Comparison of ENCODE assay signal across 9 mouse cellular contexts in the genomic region with DNA sequence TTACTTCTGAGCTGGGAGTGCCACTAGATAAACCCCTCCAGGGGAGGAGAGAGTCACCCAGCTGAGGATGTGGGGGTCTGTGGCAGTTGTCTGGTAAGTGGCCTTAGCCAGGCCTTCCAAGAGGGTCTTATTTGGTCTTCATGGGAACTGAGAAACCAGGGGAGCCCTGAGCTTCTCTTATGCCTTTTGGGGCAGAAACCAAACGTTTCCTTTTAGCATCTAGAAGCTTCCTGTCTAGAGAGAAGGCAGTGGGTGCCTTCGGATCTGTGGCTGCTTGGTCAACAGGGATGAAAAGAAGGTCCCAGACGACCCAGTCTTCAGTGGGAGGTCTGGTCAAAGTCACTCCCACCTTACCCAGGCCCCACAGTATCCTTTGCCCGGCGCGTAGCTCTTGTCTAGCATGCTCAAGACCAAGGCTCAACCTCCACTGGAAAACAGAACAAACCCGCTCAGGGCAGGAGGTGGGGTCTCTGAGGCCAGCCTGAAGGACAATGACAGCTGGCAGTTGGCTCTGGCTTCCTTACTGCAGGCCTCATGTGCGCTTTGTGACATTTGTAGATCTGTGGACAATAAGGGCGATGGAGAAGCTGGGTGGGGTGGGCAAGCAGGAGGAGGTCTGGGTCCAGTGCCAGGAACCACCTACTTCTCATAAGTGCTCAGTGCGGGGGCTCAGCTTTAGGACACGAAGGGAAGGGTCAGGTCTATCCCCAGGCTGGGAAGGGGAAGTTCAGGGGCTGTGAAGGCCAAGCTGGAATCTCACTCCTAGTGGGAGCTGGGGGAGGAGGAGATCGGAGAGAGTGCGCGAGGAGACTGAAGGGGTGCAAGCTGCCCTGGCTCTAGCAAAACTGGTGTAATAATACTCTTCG. TPM values are rescaled to one million over a fixed set of nuclear protein-coding genes. Genes with fewer than 3 reads are reported as not detected.
DNase-seq lines count a peak whose midpoint lies in the region; ATAC-seq and TF ChIP-seq lines count a peak whose summit lies in the region.
"Had no signal": no experiment of that assay in that cellular context is flagged by ENCODE, and none has a peak within 500 bp of the region (broad histone marks: within the 10 kb centered on the region; RNA-seq: fewer than 3 reads in every experiment).

A gene (plus strand): TSS at position 27 of the 866 bp plus-strand sequence.

- no peaks in the 10 kb centered on the region for H3K27me3 ChIP-seq in kidney, adult 2 months (replicated peaks; ENCODE audit: control insufficient read depth, insufficient read depth, low read length)
- H3K27me3 ChIP-seq in hindbrain, embryonic 10.5 days (ENCODE audit: insufficient read depth, poor library complexity, severe bottlenecking): no peaks in the 10 kb centered on the region

- peak within 1 kb of the TSS; percentile 10; the same call in 1 of the 2 replicates for H3K4me3 ChIP-seq in kidney, adult 2 months (ENCODE audit: insufficient read depth, low read depth, low read length)
- peak within 1 kb of the TSS; percentile 36; the same call in 1 of the 2 replicates for H3K4me3 ChIP-seq in brown adipose tissue, adult 24 weeks (ENCODE audit: insufficient read depth, low read depth, low read length)
- peak within 1 kb of the TSS; percentile 29 for H3K4me3 ChIP-seq in hindbrain, embryonic 10.5 days

- DNase-seq in kidney, adult 2 months: no peak
- no peak for DNase-seq in kidney, postnatal 14 days
- DNase-seq in hindbrain, embryonic 10.5 days (ENCODE audit: low spot score): no peak
- DNase-seq in layer of hippocampus, adult 18-20 months (ENCODE audit: low spot score in 2 of 2): no peak
- DNase-seq in cerebellum, adult 9-10 months: no peak
- DNase-seq in adrenal gland, adult (ENCODE audit: inconsistent age in 2 of 2, low spot score in 1 of 2): no peak

- TF ChIP-seq POLR2A in kidney, adult 2 months (IDR thresholded peaks at IDR 0.05; ENCODE audit: low read depth, low read length): no peak

- H3K4me1 ChIP-seq in kidney, adult 2 months (ENCODE audit: control insufficient read depth, insufficient read depth, low read length): peaks cover 23% of the 10 kb centered on the region
- no peaks in the 10 kb centered on the region for H3K4me1 ChIP-seq in brown adipose tissue, adult 24 weeks (ENCODE audit: control insufficient read depth, insufficient read depth, insufficient read length, low read length)
- H3K4me1 ChIP-seq in hindbrain, embryonic 10.5 days (replicated peaks): peaks cover 10% of the 10 kb centered on the region

- TF ChIP-seq CTCF in kidney, adult 2 months (conservative IDR thresholded peaks at IDR 0.05; ENCODE audit: insufficient read depth, insufficient read length, low read depth, low read length): no peak

- no peaks in the 10 kb centered on the region for H3K9me3 ChIP-seq in hindbrain, embryonic 10.5 days

- 45% methylated on average over 15 of the region's 15 CpGs for WGBS in kidney, adult 2 months
- 66% methylated on average over 15 of the region's 15 CpGs for WGBS in hindbrain, embryonic 10.5 days

- peak; percentile 38 for ATAC-seq in megakaryocyte, adult 5-6 weeks (ENCODE audit: poor library complexity, severe bottlenecking)

- H3K36me3 ChIP-seq in kidney, adult 2 months (ENCODE audit: control insufficient read depth, insufficient read depth, low read length): no peaks in the 10 kb centered on the region
- H3K36me3 ChIP-seq in hindbrain, embryonic 10.5 days: no peaks in the 10 kb centered on the region

- H3K27ac ChIP-seq in kidney, adult 2 months (ENCODE audit: insufficient read depth, low read depth, low read length): peak within 1 kb of the TSS; percentile 96
- no peak within 1 kb of the TSS for H3K27ac ChIP-seq in brown adipose tissue, adult 24 weeks (replicated peaks; ENCODE audit: low read depth, low read length)
- no peak within 1 kb of the TSS for H3K27ac ChIP-seq in hindbrain, embryonic 10.5 days

RNA-seq across cellular contexts. Expression of the gene that starts here (rescaled TPM):
- polyA plus RNA-seq in kidney, adult 2 months (2012; rRNA removed): 0.17 TPM in 1 of 2 replicates, not detected in the other
- not detected in 2 replicates for polyA plus RNA-seq in brown adipose tissue, adult 24 weeks (2012; ENCODE audit: insufficient read depth, insufficient read length, missing spikeins)
- not detected in 2 replicates for polyA plus RNA-seq in hindbrain, embryonic 10.5 days (2016; fragmentation: Nextera tagmentation; extraction: Ambion mirVana)
- total RNA-seq in megakaryocyte, adult 5-6 weeks (2015): 0.23 and 0.29 TPM in 2 replicates
- not detected in 2 replicates for total RNA-seq in megakaryocyte, adult 5-6 weeks (2017)
- total RNA-seq in layer of hippocampus, adult 18-20 months (2021): not detected
- polyA plus RNA-seq: large intestine, adult 2 months had no signal

Comparison
In these comparisons a context has a peak if more than half of its experiments do, and no peak if none do; other contexts are left out.
1. Peak in ATAC-seq in megakaryocyte, adult 5-6 weeks; RNA of the gene not detected or under 1 TPM.